Mouse (Mus musculus) heart, adult 2 months (tissue): ENCODE measurements around the gene Adam19. TPM values are rescaled to one million over a fixed set of nuclear protein-coding genes. Genes with fewer than 3 reads are reported as not detected.

ENCODE experiments used
- DNase-seq, 2 experiments: peaks; one replicate each; pipeline ENCODE4 v3.0.0; 2021
- H3K27ac ChIP-seq: fragments of 200-600 bp; 2 replicates; pipeline ENCODE4 v1.8.1; 2022
- H3K27me3 ChIP-seq: fragments of 200-500 bp; 2 replicates; pipeline ENCODE4 v1.6.1; 2012; ENCODE audit warnings: mild to moderate bottlenecking, low read length, inconsistent platforms, mixed read lengths; ENCODE audit not compliant: control insufficient read depth, insufficient read depth
- H3K36me3 ChIP-seq: fragments of 200-500 bp; 2 replicates; pipeline ENCODE4 v1.6.1; 2012; ENCODE audit warnings: low read length, inconsistent platforms; ENCODE audit not compliant: control insufficient read depth, insufficient read depth
- H3K4me1 ChIP-seq: fragments of 200-500 bp; 2 replicates; pipeline ENCODE4 v1.6.1; 2011; ENCODE audit warnings: low read length; ENCODE audit not compliant: control insufficient read depth, insufficient read depth
- H3K4me3 ChIP-seq: fragments of 200-600 bp; 2 replicates; pipeline ENCODE4 v1.8.1; 2022
- H3K79me2 ChIP-seq: fragments of 200-500 bp; replicated peaks from 2 replicates; pipeline ENCODE4 v1.6.1; 2012; ENCODE audit warnings: mild to moderate bottlenecking, inconsistent platforms, low read length, moderate library complexity, mixed read lengths; ENCODE audit not compliant: control insufficient read depth, insufficient read depth
- H3K9ac ChIP-seq: fragments of 200-500 bp; 2 replicates; pipeline ENCODE4 v1.6.1; 2012; ENCODE audit warnings: low read depth, mild to moderate bottlenecking, control low read depth, inconsistent platforms, low read length, mixed read lengths
- CTCF ChIP-seq: fragments of 200-600 bp; IDR thresholded peaks from 2 replicates; pipeline ENCODE4 v1.8.1; 2022; ENCODE audit warnings: antibody characterized with exemption, mild to moderate bottlenecking, moderate library complexity
- EP300 ChIP-seq: fragments of 200-500 bp; IDR thresholded peaks from 2 replicates; pipeline ENCODE4 v1.6.1; 2011; ENCODE audit warnings: low read depth, low read length, control low read depth; ENCODE audit not compliant: insufficient read depth
- POLR2A ChIP-seq: fragments of 200-500 bp; IDR thresholded peaks from 2 replicates; pipeline ENCODE4 v1.6.1; 2011; ENCODE audit warnings: mild to moderate bottlenecking, low read depth, low read length, control low read depth; ENCODE audit not compliant: insufficient read depth
- WGBS: fragments of 180-500 bp; shearing (Covaris S2); methylation state at CpG from one replicate; pipeline ENCODE4 v1.1.7; 2018; 5-methylcytosine and 5-hydroxymethylcytosine counted together
- intact Hi-C: fragments of 180-260 bp; cut with DNase I; formaldehyde crosslinking; loops from one replicate; pipeline ENCODE4 v1.15.1; 2025
- polyA plus RNA-seq: library from polyadenylated mRNA; depleted of rRNA; stranded (reverse); fragments of >200 nt; gene quantifications from 2 replicates; pipeline ENCODE4 v1.2.3, GENCODE M21; 2012
- total RNA-seq, 2 experiments: library from RNA; stranded (reverse); gene quantifications; 2 replicates each; pipeline ENCODE4 v1.2.3; 2021

The Adam19 gene
- total and polyA plus RNA-seq, 3 experiments, result 17.7 to 63.9 (median 21.9) TPM

DNA sequence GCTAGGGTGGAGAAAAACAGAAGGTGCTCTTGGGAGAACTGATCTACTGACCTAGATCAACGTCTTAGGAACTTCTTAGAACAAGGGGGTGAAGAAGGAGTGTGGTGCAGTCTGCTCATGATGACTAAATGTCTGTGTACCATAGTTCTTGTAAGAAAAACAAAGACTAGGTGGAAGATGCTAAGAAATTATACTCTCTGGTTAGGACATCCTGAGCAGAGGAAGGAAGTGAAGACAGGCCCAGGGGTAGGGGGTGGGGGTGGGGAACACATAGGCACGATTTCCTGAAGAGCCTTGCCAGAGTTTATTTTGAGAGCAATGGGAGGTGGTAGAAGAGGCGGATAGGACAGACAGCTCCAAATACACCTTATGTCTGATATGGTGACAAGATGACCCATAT is 27.6 kb downstream of the Adam19 start:
- Histone ChIP-seq H3K4me3 (no peak overlapping the region), H3K4me1 (peaks cover 26% of the 10 kb centered on the region), H3K27me3 (no peaks in the 10 kb centered on the region), H3K36me3 (peaks cover 53% of the 10 kb centered on the region), H3K79me2 (peaks cover 3% of the 10 kb centered on the region), H3K27ac (peak overlapping the region; percentile 75), H3K9ac (no peak overlapping the region)
- intact Hi-C loops, result no loop called here
- 26% methylated on average over 3 of the region's 3 CpGs for WGBS
- TF ChIP-seq POLR2A (no peak), CTCF (no peak), EP300 (no peak)
- DNase-seq, result no peak

DNA sequence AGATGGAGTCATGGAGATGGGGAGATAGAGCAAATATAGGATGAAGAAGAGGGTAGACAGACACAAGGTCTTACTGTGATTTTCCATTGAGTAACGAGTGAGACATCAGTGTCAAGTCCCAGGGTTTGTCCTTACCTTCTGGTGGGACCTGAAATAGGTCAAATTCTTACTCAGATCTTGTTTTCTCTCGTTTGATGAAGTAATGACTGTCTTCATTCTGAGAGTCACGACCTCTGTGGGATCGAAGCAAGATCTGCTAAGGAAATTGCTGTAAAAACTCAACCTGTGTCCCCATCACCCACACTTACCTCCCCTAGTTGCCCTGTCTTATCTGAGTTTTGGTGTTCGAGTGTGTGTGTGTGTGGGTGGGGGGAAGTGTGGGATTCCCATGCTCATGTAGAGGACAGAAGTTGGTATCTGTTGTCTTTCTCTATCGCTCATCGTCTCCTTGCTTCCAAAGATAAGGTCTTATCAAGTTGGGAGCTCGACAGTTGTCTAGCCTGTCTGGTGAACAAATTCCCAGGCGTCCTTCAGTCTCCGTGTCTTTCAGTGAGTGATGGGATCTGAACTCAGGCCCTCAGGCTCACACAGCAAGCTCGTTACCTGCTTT is 28.1 kb downstream of the Adam19 start:
- Histone ChIP-seq H3K4me1 (peaks cover 31% of the 10 kb centered on the region), H3K9ac (no peak overlapping the region), H3K27me3 (no peaks in the 10 kb centered on the region), H3K27ac (peak overlapping the region; percentile 75), H3K4me3 (no peak overlapping the region), H3K79me2 (peaks cover 3% of the 10 kb centered on the region), H3K36me3 (peaks cover 52% of the 10 kb centered on the region)
- intact Hi-C loops, result loop anchor here (2.0 kb wide), 1 partner anchor 15 kb away; no protein-coding TSS in a partner anchor
- DNase-seq, result no peak
- whole genome bisulfite sequencing, result 54% methylated on average over 11 of the region's 11 CpGs
- TF ChIP-seq POLR2A, result no peak
- no peak for TF ChIP-seq EP300
- no peak for TF ChIP-seq CTCF

DNA sequence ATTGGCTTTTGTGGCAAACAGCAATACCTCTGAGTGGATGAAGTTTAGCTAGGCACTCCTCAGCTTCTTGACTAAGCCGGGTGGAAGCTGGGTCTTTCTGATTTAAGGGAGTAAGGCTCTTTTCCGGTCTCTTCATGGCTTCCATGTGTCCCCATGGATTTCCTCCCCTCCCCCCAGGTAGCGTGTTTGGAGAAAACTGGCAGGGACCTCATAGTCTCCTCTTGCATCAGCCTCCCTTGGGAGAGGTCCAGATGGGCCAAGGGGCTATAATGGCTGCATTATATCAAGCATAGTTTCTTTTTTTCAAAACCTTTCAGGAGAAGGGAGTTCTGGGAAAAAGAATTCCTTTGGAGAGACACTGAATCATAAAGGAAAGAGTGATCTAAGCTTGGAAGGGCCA is 28.8 kb downstream of the Adam19 start:
- TF ChIP-seq EP300 (no peak), CTCF (no peak), POLR2A (no peak)
- peak overlapping the region; percentile 75 for H3K27ac ChIP-seq
- no peak overlapping the region for H3K9ac ChIP-seq
- no peaks in the 10 kb centered on the region for H3K27me3 ChIP-seq
- H3K4me1 ChIP-seq, result peaks cover 36% of the 10 kb centered on the region
- 36% methylated on average over 3 of the region's 3 CpGs for WGBS
- DNase-seq, result peak in 1 of 2 experiments; percentile 52
- peaks cover 54% of the 10 kb centered on the region for H3K36me3 ChIP-seq
- intact Hi-C loops, result loop anchor here (2.0 kb wide), 1 partner anchor 16 kb away; no protein-coding TSS in a partner anchor
- H3K79me2 ChIP-seq, result peaks cover 3% of the 10 kb centered on the region
- no peak overlapping the region for H3K4me3 ChIP-seq

DNA sequence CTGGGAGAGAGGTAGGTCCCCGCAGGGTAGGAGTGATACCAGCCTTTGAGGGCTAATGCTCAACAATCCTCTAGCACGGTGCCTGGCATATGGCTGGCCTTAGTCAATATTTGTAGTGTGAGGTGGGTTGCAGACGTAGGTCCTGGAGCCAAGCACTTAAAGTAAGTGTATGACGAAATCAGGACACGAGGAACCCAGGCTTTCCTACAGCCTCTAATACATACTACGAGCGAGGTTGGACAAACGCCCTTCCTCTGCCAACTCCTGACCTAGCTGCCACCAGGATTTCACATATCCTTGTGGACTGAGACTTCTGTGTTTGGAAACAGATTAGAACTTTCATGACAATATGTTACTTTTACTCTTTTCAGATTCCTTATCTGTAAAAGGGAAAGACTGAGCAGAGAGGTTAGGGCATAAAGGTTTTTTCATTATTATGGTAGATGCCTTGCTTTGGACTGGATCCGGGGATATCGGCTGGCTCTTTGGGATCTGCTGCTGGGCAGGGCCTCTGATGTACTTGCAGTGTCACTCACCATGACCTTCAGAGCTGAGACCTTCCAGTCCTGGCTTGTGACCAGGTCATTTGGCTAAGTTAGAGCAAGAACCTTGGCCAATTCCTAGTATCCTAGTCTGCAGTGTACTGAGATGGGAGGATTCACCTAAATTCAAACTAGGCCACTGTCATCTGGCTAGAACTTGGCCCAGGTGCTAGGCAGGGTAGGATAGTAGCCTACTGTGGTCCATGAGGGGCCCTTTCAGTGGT is 29.8 kb downstream of the Adam19 start:
- Histone ChIP-seq H3K79me2 (peaks cover 1% of the 10 kb centered on the region), H3K4me3 (no peak overlapping the region), H3K36me3 (peaks cover 51% of the 10 kb centered on the region), H3K27ac (peak overlapping the region; percentile 75), H3K4me1 (peaks cover 36% of the 10 kb centered on the region), H3K27me3 (no peaks in the 10 kb centered on the region), H3K9ac (no peak overlapping the region)
- WGBS, result 61% methylated on average over 10 of the region's 10 CpGs
- TF ChIP-seq EP300, result 0 out of 2 replicates have a peak, but pooled peaks have one; percentile 20
- TF ChIP-seq POLR2A, result no peak
- intact Hi-C loops, result loop anchor here (2.0 kb wide), 1 partner anchor 17 kb away; no protein-coding TSS in a partner anchor
- DNase-seq, result peak in 1 of 2 experiments; percentile 71

DNA sequence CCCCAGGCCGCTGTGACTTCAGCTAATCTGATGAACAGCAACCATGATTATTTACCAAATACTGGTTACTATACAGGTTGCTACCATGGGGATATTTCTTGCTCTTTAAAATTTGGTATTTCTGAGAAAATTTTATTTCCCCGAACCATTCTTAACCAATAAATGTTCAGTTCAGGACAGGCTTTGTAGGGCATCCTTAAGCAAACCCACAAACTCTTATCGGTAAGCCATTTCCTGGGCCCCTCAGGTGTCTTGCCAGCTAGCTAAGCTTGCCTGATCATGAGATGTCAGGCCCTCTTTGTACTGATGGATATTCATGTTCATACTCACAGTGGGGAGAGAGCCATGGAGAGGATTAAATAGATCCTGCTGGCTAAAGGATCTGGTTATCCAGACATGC is 30.7 kb downstream of the Adam19 start:
- 83% methylated on average over 3 of the region's 3 CpGs for WGBS
- Histone ChIP-seq H3K4me3 (no peak overlapping the region), H3K79me2 (peaks cover 1% of the 10 kb centered on the region), H3K27ac (peak overlapping the region; percentile 43), H3K27me3 (no peaks in the 10 kb centered on the region), H3K4me1 (peaks cover 34% of the 10 kb centered on the region), H3K36me3 (peaks cover 45% of the 10 kb centered on the region), H3K9ac (no peak overlapping the region)
- no peak for DNase-seq
- intact Hi-C loops, result no loop called here
- TF ChIP-seq EP300, result no peak

DNA sequence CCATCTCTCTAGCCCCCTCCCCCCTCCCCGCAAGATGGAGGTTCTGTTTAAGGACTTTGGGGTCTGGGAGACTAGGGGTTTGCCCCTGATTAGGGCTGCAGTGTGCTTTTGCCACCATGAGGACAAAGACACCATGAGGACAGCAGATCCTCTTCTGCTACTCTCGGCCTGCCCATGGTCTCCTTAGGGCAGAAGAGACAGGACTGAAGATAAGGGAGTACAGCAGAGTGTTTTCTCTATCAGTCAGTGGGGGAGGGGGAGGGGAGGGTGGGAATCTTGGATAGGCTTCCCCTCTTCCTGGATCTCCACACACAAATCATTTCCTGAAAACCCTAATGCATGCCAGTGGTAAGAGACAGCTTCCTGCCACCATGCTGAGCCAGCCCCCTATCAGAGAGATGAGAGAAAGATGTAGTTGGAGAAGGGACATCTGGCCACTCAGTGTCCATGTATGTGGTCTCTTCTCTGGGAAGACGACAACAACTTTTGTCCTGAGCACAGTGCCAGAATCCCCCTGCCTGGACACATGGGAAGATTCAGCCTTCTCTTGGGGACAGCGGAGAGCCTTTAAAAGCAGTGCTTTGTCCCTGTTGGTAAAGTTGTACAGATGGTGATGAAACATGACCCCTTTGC is 33.4 kb downstream of the Adam19 start:
- DNase-seq, result no peak
- peak overlapping the region; percentile 47 for H3K27ac ChIP-seq
- H3K4me1 ChIP-seq, result peaks cover 29% of the 10 kb centered on the region
- no peak overlapping the region for H3K4me3 ChIP-seq
- WGBS, result 42% methylated on average over 4 of the region's 4 CpGs
- peaks cover 23% of the 10 kb centered on the region for H3K36me3 ChIP-seq
- no peak overlapping the region for H3K9ac ChIP-seq
- no peak for TF ChIP-seq EP300
- TF ChIP-seq CTCF, result no peak
- TF ChIP-seq POLR2A, result no peak
- intact Hi-C loops, result no loop called here
- no peaks in the 10 kb centered on the region for H3K27me3 ChIP-seq
- no peaks in the 10 kb centered on the region; the same call in 1 of the 2 replicates for H3K79me2 ChIP-seq
